Mouse (Mus musculus) megakaryocyte, adult 5-6 weeks (primary cell): ENCODE measurements around the gene Atp6v1e1. TPM values are rescaled to one million over a fixed set of nuclear protein-coding genes. Genes with fewer than 3 reads are reported as not detected.

Source experiments
- ATAC-seq: 2 replicates; pipeline ENCODE4 v1.8.0; 2016; ENCODE audit warnings: mild to moderate bottlenecking, inconsistent platforms; ENCODE audit not compliant: poor library complexity, severe bottlenecking
- total RNA-seq, 2 experiments: library from RNA; stranded (forward) in 1 of 2; stranded (reverse) in 1 of 2; fragments of 153-499, 151-499 nt in 1 of 2; fragments of 221-1000, 200-1000 nt in 1 of 2; gene quantifications; 2 replicates each; pipeline versions ENCODE4 v1.2.3 to v1.2.4; 2015 to 2017

The Atp6v1e1 gene
- total RNA-seq, 2 experiments from 2014 or later, result 199 to 215 TPM

DNA sequence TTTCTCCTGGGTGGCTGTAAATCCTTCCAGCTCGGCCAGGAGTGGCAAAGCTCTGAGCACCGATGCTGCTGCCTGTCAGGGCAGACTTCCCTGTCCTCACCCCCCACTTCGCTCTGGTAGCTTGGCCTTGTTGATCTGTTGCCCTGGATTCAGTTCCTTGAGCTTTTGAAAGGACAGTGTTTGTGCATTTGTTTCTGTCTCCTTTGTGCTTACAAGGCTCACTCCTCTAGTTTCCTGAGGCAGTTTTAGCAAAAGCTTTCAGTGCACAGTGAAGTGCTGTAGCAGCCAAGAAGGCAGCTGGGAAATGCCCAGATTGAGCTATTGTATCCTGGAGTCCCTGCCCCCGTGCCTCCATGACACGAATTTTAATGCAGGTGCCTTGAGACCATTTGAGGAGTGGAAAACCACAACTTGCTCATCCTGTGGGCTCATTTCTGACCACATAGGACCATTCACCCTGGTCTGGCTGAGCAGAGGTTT is 49.4 kb downstream of the Atp6v1e1 start, which contains the start of gene Slc25a18:
Slc25a18 (plus strand) TSS at position 430 of the 480 bp plus-strand sequence.
- no peak for ATAC-seq

DNA sequence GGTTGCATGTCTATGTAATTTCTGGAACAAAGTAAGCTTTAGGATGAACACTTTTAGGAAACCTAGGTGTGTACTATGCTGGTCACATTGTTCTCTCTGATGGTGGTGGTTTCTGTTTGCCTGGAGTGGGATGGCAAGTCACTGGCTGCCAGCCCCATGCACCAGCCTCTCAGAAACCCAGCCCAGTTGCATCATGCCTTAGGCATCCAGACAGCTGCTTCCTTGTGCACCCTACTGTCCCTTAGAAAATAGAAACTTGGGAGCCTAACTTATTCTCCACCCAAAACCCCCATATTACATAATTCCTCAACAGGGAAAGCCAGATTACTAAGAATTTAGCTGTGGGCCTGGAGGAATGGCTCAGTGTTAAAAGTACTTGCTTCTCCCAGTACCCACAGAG is 50.6 kb downstream of the Atp6v1e1 start:
- ATAC-seq, result no peak

DNA sequence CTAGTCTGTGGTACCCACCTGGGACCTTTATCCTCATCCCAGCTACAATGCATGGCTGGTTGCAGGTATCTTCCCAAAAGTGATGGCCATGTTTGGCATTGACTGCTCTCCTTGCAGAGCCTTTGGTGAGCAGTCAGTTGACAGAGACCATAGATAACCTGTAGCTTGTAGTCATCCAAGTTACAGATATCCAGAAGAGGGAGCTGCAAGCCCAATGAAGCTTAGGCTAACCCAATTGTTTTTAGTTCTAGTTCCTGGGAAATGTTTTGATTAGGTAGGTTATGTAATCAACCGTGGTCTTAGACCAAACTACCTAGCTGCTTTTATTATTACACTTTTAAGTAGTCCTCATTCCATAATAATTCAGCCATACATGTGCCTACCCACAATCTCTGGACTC is 51.2 kb downstream of the Atp6v1e1 start:
- ATAC-seq, result no peak

DNA sequence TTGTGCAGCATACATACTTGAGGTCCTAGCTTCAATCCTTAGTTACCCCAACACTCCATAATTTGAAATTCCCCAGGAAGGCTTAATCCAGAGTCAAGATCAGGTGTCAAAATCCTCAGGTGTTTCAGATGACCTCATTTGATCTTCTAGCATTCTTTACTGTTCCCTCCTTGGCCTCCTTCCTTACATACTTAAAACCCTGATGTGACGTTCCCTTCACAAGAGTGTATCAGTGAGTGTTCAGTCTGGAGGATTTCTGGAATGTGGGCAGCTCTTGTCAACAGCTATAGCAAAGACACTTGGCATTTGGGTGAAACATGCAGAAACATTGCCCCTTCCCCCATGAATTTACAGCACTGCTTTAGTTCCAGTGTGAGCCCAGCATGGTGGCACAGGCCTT is 52.6 kb downstream of the Atp6v1e1 start:
- ATAC-seq, result no peak

DNA sequence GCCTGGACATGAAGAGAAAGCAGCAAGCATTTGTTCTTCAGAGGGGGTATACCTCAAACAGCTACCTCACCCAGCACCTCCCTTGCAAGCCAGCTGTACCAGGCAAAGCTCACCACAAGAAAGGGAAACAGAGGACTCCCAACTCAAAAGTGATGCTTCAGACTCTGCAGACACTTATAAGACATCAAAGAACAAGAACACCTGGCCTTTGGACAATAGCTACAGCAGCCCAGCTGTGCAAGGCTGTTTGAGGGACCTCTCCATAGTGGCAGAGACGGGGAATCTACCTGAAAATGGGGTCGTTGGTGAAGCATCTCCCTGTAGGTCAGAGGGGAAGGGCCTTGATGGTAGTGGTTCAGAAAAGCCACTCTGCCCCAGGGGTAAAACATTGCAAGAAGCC is 61.4 kb downstream of the Atp6v1e1 start:
- ATAC-seq, result no peak

DNA sequence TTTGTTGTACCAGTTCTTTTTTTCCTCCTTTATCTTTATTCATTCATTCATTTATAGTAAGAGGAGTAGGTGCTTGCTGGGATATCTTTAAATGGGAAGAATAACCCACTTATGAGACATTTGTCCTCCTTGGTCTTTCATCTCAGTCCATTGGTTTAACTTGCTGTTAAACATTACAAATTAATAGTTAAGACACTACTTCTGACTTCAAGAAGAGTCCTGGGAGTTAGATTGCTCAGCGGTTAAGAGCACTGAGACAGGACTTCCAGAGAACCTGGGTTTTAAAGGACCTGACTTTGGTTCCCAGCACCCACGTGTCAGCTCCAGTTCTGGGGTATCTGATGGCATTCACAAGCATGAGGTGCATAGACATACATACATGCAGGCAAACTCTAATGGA is 76.2 kb downstream of the Atp6v1e1 start:
- ATAC-seq, result no peak

Other genes starting within 250 kb of the Atp6v1e1 start
- gene Cecr2, start 156.4 kb downstream of the Atp6v1e1 start, total RNA-seq (2015), result 0.25 and 0.55 TPM in 2 replicates
- gene Cecr2, start 156.4 kb downstream of the Atp6v1e1 start, total RNA-seq (2017), result 1.7 and 2.4 TPM in 2 replicates
- gene Slc25a18, start 49.2 kb downstream of the Atp6v1e1 start, total RNA-seq (2015), result not detected in 2 replicates
- gene Slc25a18, start 49.2 kb downstream of the Atp6v1e1 start, total RNA-seq (2017), result 0.22 TPM in 1 of 2 replicates, not detected in the other
- 12.3 and 14.6 TPM in 2 replicates for gene Bcl2l13, start 13.4 kb upstream of the Atp6v1e1 start, total RNA-seq (2015)
- gene Bcl2l13, start 13.4 kb upstream of the Atp6v1e1 start, total RNA-seq (2017), result 16.3 and 24.5 TPM in 2 replicates
- gene Bid, start 94.1 kb upstream of the Atp6v1e1 start, total RNA-seq (2015), result 74.3 and 89.0 TPM in 2 replicates
- 48.1 and 51.6 TPM in 2 replicates for gene Bid, start 94.1 kb upstream of the Atp6v1e1 start, total RNA-seq (2017)